Mouse (Mus musculus): Measurements from ENCODE around the gene Atg4d.

DNA sequence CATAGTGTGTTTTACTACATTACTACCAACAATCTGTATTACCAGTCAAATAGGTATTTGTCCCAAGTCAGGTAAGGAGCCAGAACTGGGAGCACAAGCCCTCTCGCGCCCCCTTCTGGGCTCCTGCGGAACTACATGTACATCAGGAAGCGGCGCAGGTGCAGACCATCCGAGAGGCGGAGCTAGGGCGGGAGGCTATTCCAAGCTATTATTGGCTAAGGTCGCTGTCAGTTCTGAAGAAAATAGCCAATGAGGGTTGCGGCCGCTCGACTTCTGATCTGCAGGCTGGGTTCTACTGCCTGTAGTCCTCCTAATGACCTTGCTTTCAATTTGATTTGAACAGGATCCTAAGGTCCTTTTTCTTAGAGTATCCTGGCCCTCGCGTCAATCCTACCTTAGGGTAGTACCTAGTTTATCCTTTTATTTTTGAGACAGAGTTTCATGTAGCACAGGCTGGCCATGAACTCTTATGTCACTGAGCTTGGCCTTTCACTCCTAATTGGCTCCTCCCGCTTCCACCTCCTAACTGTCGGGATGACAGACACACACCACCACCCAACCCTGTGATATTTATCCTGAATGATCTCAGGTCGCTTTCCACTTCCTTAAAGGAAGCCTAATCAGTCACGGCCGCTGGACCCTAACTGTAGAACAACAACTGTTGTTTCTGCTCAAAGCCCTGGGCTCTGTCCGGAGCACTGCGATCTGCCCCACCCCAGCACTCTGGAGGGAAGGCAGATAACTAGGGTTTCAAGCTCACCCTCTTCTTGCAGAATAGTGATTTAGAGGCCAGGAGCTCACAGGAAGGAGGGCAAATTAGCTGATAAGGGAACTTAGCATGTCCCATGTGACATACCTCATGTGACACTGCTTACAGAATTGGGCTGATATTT, 44.4 kb upstream of the Atg4d start:
- no peak for TF ChIP-seq GATA1 (IDR thresholded peaks at IDR 0.05; ENCODE audit: borderline replicate concordance, low read length)
- peak; percentile 95 for TF ChIP-seq CTCF (IDR thresholded peaks at IDR 0.05; ENCODE audit: low read depth, low read length)
- no peak for TF ChIP-seq POLR2AphosphoS5 (IDR thresholded peaks at IDR 0.05; ENCODE audit: insufficient replicate concordance, low read depth, low read length)
